Mouse (Mus musculus) ES-E14 (cell line): ENCODE results near the gene Gtf2h3. TPM values are rescaled to one million over a fixed set of nuclear protein-coding genes. Genes with fewer than 3 reads are reported as not detected.
A peak's percentile ranks its signal among the peaks of the same experiment; 100 is the strongest.
"Not testable (repeated sequence)": the region's sequence is repeated elsewhere in the genome, so short reads cannot be mapped to it uniquely, and the experiment has no call there.

Source experiments
- DNase-seq: peaks from one replicate; pipeline ENCODE4 v3.0.0-alpha.2; 2013; ENCODE audit warnings: low read depth, low spot score
- H3K27ac ChIP-seq: 2 replicates; pipeline ENCODE4 v1.5.1; 2012; ENCODE audit warnings: low read depth, mild to moderate bottlenecking, low read length, moderate library complexity, mixed read lengths; ENCODE audit not compliant: poor library complexity, insufficient read depth, severe bottlenecking
- H3K36me3 ChIP-seq: 2 replicates; pipeline ENCODE4 v1.6.1; 2012; ENCODE audit warnings: mild to moderate bottlenecking, low read length, moderate library complexity, mixed read lengths; ENCODE audit not compliant: control insufficient read depth, poor library complexity, insufficient read depth, severe bottlenecking
- H3K4me1 ChIP-seq, 2 experiments: fragments of 150-350 bp in 1 of 2; sonication (generic) in 1 of 2; 2 replicates each; pipeline ENCODE4 v1.6.1; 2012; ENCODE audit warnings: low read length in 2 of 2, mild to moderate bottlenecking in 1 of 2, mixed read lengths in 1 of 2; ENCODE audit not compliant: control insufficient read depth in 2 of 2, insufficient read depth in 2 of 2, poor library complexity in 1 of 2
- H3K4me3 ChIP-seq, 2 experiments: fragments of 150-350 bp in 1 of 2; sonication (generic) in 1 of 2; 2 replicates each; pipeline ENCODE4 v1.5.1; 2012; ENCODE audit warnings: low read length in 2 of 2, low read depth in 1 of 2, mild to moderate bottlenecking in 1 of 2, mixed read lengths in 1 of 2; ENCODE audit not compliant: insufficient read depth in 1 of 2, poor library complexity in 1 of 2, severe bottlenecking in 1 of 2
- H3K9ac ChIP-seq: 2 replicates; pipeline ENCODE4 v1.6.1; 2012; ENCODE audit warnings: low read depth, mild to moderate bottlenecking, low read length, mixed read lengths; ENCODE audit not compliant: poor library complexity, insufficient read depth, severe bottlenecking
- H3K9me3 ChIP-seq: fragments of 150-350 bp; sonication (generic); 2 replicates; pipeline ENCODE4 v1.6.1; 2012; ENCODE audit warnings: low read depth, mild to moderate bottlenecking, low read length; ENCODE audit not compliant: control insufficient read depth, insufficient read depth
- CHD2 ChIP-seq: IDR thresholded peaks from 2 replicates; pipeline ENCODE4 v1.6.1; 2014; ENCODE audit warnings: mild to moderate bottlenecking, low read depth, low read length, inconsistent platforms
- HCFC1 ChIP-seq: IDR thresholded peaks from 2 replicates; pipeline ENCODE4 v1.6.1; 2012; ENCODE audit warnings: low read length, inconsistent platforms, borderline replicate concordance; ENCODE audit not compliant: insufficient read depth
- MAFK ChIP-seq: IDR thresholded peaks from 2 replicates; pipeline ENCODE4 v1.6.1; 2014; ENCODE audit warnings: mild to moderate bottlenecking, low read depth, low read length, inconsistent platforms; ENCODE audit not compliant: insufficient read depth
- ZC3H11A ChIP-seq: IDR thresholded peaks from 2 replicates; pipeline ENCODE4 v1.6.1; 2012; ENCODE audit warnings: low read depth, mild to moderate bottlenecking, inconsistent platforms, low read length, borderline replicate concordance
- ZNF384 ChIP-seq: IDR thresholded peaks from 2 replicates; pipeline ENCODE4 v1.6.1; 2012; ENCODE audit warnings: low read depth, low read length, inconsistent platforms
- in situ Hi-C, 2 experiments: fragments of 600-800 bp; cut with MboI; formaldehyde crosslinking; loops; one replicate each; pipeline ENCODE4 v1.15.1; 2025; ENCODE audit warnings: low sequenced_read_pairs in 2 of 2, inconsistent platforms in 1 of 2; ENCODE audit not compliant: unreplicated experiment in 2 of 2
- total RNA-seq: library from RNA; depleted of rRNA; stranded (reverse); fragments of 300-350 nt; gene quantifications from 2 replicates; pipeline ENCODE4 v1.2.3, GENCODE M21; 2012

The Gtf2h3 gene
- total RNA-seq, 1 experiment, result 71.5 TPM

GRCm38 (mm10) chr5:124631685-124632084 is 52.7 kb downstream of the Gtf2h3 start:
- no peak for TF ChIP-seq ZNF384
- peak; percentile 68 for TF ChIP-seq MAFK
- no peak for TF ChIP-seq ZC3H11A
- Histone ChIP-seq H3K36me3 (peaks cover 7% of the 10 kb centered on the region; the same call in 1 of the 2 replicates), H3K4me3 (no peak overlapping the region), H3K4me1 (peaks cover 0 to 3% of the 10 kb centered on the region in 2 experiments; a peak in 1 of 4 replicates), H3K27ac (no peak overlapping the region), H3K9me3 (no peaks in the 10 kb centered on the region), H3K9ac (no peak overlapping the region)
- no peak for DNase-seq
- in situ Hi-C loops, result no loop called here

DNA sequence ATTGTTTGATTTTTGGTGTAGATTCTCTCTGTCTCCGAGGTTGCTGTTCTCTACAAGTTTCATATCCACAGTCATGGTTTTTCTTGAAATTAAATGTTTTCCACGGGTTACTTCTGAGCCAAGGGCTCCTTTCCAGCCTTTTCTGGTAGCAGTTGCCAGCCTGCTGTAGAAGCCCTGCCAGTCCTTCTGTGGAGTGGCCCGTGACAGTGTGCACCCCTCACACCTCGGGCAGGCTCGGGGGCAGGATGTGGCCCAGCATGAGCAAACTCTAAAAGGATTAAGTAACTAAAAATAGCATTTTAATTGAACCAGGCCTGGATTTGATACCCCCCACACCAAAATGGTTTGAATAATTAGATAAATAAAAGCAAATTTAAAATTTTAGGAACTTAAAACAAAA is 53.5 kb downstream of the Gtf2h3 start:
- TF ChIP-seq MAFK (no peak), CHD2 (no peak), HCFC1 (no peak), ZC3H11A (no peak), ZNF384 (no peak)
- Histone ChIP-seq H3K4me3 (no peak overlapping the region), H3K4me1 (peaks cover 0 to 3% of the 10 kb centered on the region in 2 experiments; a peak in 1 of 4 replicates), H3K36me3 (peaks cover 3% of the 10 kb centered on the region; the same call in 1 of the 2 replicates), H3K9ac (no peak overlapping the region), H3K9me3 (no peaks in the 10 kb centered on the region), H3K27ac (no peak overlapping the region)
- DNase-seq, result no peak
- in situ Hi-C loops, result no loop called here

DNA sequence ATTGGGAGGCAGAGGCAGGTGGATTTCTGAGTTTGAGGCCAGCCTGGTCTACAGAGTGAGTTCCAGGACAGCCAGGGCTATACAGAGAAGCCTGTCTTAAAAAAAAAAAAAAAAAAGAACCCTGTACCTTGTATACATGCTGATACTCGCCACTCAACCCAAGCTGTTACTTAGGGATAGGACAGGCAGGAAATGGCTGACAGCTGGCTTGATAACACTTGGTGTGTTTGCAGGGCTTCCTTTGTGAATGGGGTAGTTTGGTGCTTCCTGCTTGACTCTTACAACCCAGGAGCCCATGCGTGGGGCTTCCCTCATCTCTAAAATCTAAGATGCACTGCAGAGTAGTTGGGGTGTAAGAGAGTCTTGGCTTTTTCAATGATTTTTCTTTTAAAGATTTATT is 54.5 kb downstream of the Gtf2h3 start:
- Histone ChIP-seq H3K27ac (no peak overlapping the region), H3K9ac (no peak overlapping the region), H3K9me3 (no peaks in the 10 kb centered on the region), H3K36me3 (peaks cover 3% of the 10 kb centered on the region; the same call in 1 of the 2 replicates), H3K4me1 (no peaks in the 10 kb centered on the region), H3K4me3 (no peak overlapping the region)
- no peak for DNase-seq
- in situ Hi-C loops, result no loop called here
- TF ChIP-seq ZC3H11A (no peak), CHD2 (no peak), HCFC1 (no peak), MAFK (no peak), ZNF384 (no peak)

- H3K9me3 ChIP-seq, H3K4me1 ChIP-seq, DNase-seq, H3K9ac ChIP-seq, H3K27ac ChIP-seq, H3K4me3 ChIP-seq, in situ Hi-C loops: not testable (repeated sequence)
- H3K36me3 ChIP-seq, result peaks cover 14% of the 10 kb centered on the region; the same call in 1 of the 2 replicates
These were observed 56.1 kb downstream of the Gtf2h3 start for GRCm38 (mm10) chr5:124635068-124635467.

GRCm38 (mm10) chr5:124636139-124636538 is 57.2 kb downstream of the Gtf2h3 start:
- Histone ChIP-seq H3K9ac (no peak overlapping the region), H3K4me3 (no peak overlapping the region), H3K4me1 (no peaks in the 10 kb centered on the region), H3K27ac (no peak overlapping the region), H3K9me3 (no peaks in the 10 kb centered on the region), H3K36me3 (peaks cover 16% of the 10 kb centered on the region; the same call in 1 of the 2 replicates)
- no peak for TF ChIP-seq ZNF384
- TF ChIP-seq ZC3H11A, result no peak
- no peak for TF ChIP-seq CHD2
- no peak for TF ChIP-seq MAFK
- no peak for TF ChIP-seq HCFC1
- DNase-seq, result no peak
- in situ Hi-C loops, result no loop called here
